In the genomic region with DNA sequence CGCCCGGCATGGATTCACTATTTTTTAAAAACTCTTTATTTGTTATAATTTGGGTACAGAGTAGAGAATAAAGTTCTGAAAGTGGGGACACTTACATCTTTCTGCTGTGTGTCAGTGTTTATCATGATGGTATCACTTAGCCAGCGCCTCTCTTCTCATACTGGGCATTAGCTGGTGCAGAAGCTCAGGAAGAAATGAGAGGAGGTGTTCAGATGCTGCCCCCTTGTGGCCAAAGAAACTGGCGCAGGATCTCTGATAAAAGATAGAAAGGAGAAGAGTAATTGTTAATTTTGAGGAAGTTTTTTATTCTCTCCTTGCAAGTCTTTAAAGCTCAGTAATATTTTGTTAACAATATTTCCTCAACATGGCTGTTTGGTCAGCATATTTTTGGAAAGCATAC, we compare ENCODE assay signal across 8 mouse cellular contexts. TPM values are rescaled to one million over a fixed set of nuclear protein-coding genes. Genes with fewer than 3 reads are reported as not detected.
DNase-seq lines count a peak whose midpoint lies in the region; ATAC-seq and TF ChIP-seq lines count a peak whose summit lies in the region.

No protein-coding gene starts in this region.

- no peaks in the 10 kb centered on the region for H3K9me3 ChIP-seq in heart, postnatal 0 days (replicated peaks; ENCODE audit: control insufficient read depth, low read length)
- H3K9me3 ChIP-seq in heart, embryonic 10.5 days, result no peaks in the 10 kb centered on the region
- H3K9me3 ChIP-seq in hindbrain, embryonic 11.5 days (ENCODE audit: control insufficient read depth, low read length), result no peaks in the 10 kb centered on the region

- DNase-seq in heart, postnatal 0 days (ENCODE audit: low spot score), result peak; percentile 51
- no peak for DNase-seq in heart, embryonic 10.5 days (ENCODE audit: low spot score)
- DNase-seq in cerebellum, postnatal 4 days (ENCODE audit: low spot score in 2 of 2), result peak; percentile 48 to 70
- peak; percentile 80 for DNase-seq in hindbrain, embryonic 11.5 days (ENCODE audit: low spot score)
- peak; percentile 22 for DNase-seq in left cerebral cortex, adult 11 months (ENCODE audit: low spot score)
- peak; percentile 53 for DNase-seq in mesoderm, embryonic 11.5 days (ENCODE audit: low read depth, low spot score)
- peak; percentile 7 for DNase-seq in splenic B cell, adult 2 months (ENCODE audit: low read depth, low spot score)

- no peak for TF ChIP-seq EP300 in heart, postnatal 0 days (IDR thresholded peaks at IDR 0.05; ENCODE audit: low read depth)

- H3K36me3 ChIP-seq in heart, postnatal 0 days (replicated peaks; ENCODE audit: control insufficient read depth, insufficient read depth, low read length), result no peaks in the 10 kb centered on the region
- no peaks in the 10 kb centered on the region for H3K36me3 ChIP-seq in heart, embryonic 10.5 days
- no peaks in the 10 kb centered on the region for H3K36me3 ChIP-seq in hindbrain, embryonic 11.5 days (ENCODE audit: control insufficient read depth, insufficient read depth, low read length)
- no peaks in the 10 kb centered on the region for H3K36me3 ChIP-seq in splenic B cell, adult 2 months (ENCODE audit: control insufficient read depth, insufficient read depth, low read length, poor library complexity, severe bottlenecking)

- H3K4me1 ChIP-seq in heart, postnatal 0 days (ENCODE audit: control insufficient read depth, insufficient read depth), result no peaks in the 10 kb centered on the region
- H3K4me1 ChIP-seq in heart, embryonic 10.5 days, result no peaks in the 10 kb centered on the region
- no peaks in the 10 kb centered on the region for H3K4me1 ChIP-seq in hindbrain, embryonic 11.5 days (replicated peaks; ENCODE audit: control insufficient read depth, insufficient read depth, low read length)

- WGBS in heart, postnatal 0 days, result 48% methylated on average over 4 of the region's 4 CpGs
- WGBS in heart, embryonic 10.5 days, result 49% methylated on average over 4 of the region's 4 CpGs
- 50% methylated on average over 4 of the region's 4 CpGs for WGBS in hindbrain, embryonic 11.5 days

- H3K9ac ChIP-seq in heart, postnatal 0 days (replicated peaks; ENCODE audit: low read depth, low read length), result no peak overlapping the region
- H3K9ac ChIP-seq in hindbrain, embryonic 11.5 days (ENCODE audit: low read depth, low read length), result no peak overlapping the region

- no peak overlapping the region for H3K4me3 ChIP-seq in heart, postnatal 0 days (ENCODE audit: low read depth, low read length)
- H3K4me3 ChIP-seq in heart, embryonic 10.5 days, result no peak overlapping the region
- no peak overlapping the region for H3K4me3 ChIP-seq in hindbrain, embryonic 11.5 days (ENCODE audit: low read depth, low read length)

- no peak overlapping the region for H3K27ac ChIP-seq in heart, postnatal 0 days (ENCODE audit: low read depth)
- H3K27ac ChIP-seq in heart, embryonic 10.5 days, result no peak overlapping the region
- H3K27ac ChIP-seq in hindbrain, embryonic 11.5 days (ENCODE audit: low read depth, low read length), result no peak overlapping the region

- TF ChIP-seq CTCF in heart, postnatal 0 days (IDR thresholded peaks at IDR 0.05; ENCODE audit: low read depth), result peak; percentile 61

- no peak for ATAC-seq in heart, postnatal 0 days (ENCODE audit: insufficient read depth, low read depth)
- ATAC-seq in activated CD4-positive, CD25-positive, alpha-beta regulatory T cell, adult 4 months, result peak; percentile 40
- peak; percentile 75; the same call in 1 of the 2 replicates for ATAC-seq in hindbrain, embryonic 11.5 days (ENCODE audit: low FRiP score)

- H3K4me2 ChIP-seq in heart, postnatal 0 days (ENCODE audit: low read depth, low read length), result no peak overlapping the region
- no peak overlapping the region for H3K4me2 ChIP-seq in hindbrain, embryonic 11.5 days (replicated peaks; ENCODE audit: low read depth, low read length)

- H3K27me3 ChIP-seq in heart, postnatal 0 days (ENCODE audit: control insufficient read depth, insufficient read depth, low read length), result no peaks in the 10 kb centered on the region
- no peaks in the 10 kb centered on the region for H3K27me3 ChIP-seq in heart, embryonic 10.5 days (ENCODE audit: insufficient read depth, poor library complexity, severe bottlenecking)
- H3K27me3 ChIP-seq in hindbrain, embryonic 11.5 days (ENCODE audit: control insufficient read depth, insufficient read depth, low read length), result no peaks in the 10 kb centered on the region
- H3K27me3 ChIP-seq in splenic B cell, adult 2 months (ENCODE audit: control insufficient read depth, insufficient read depth, low read length, poor library complexity, severe bottlenecking), result no peaks in the 10 kb centered on the region

RNA-seq across cellular contexts. Expression of a gene that starts 31.0 kb away (rescaled TPM):
- total RNA-seq in heart, postnatal 0 days (2014; rRNA removed; ENCODE audit: low replicate concordance), result not detected in 2 replicates
- not detected in 2 replicates for polyA plus RNA-seq in heart, postnatal 0 days (2015; fragmentation: Nextera tagmentation; extraction: Ambion mirVana)
- polyA plus RNA-seq in heart, embryonic 10.5 days (2016; fragmentation: Nextera tagmentation; extraction: Ambion mirVana), result not detected in 2 replicates
- not detected for polyA plus RNA-seq in activated CD4-positive, CD25-positive, alpha-beta regulatory T cell, adult 4 months (2017; shearing (Covaris generic))
- polyA plus RNA-seq in hindbrain, embryonic 11.5 days (2014; fragmentation: Nextera tagmentation; extraction: Ambion mirVana), result not detected in 2 replicates
